Mouse (Mus musculus) bone marrow, adult 2 months (tissue): ENCODE results near the gene Matk.

Source experiments
- CTCF ChIP-seq: fragments of 200-500 bp; IDR thresholded peaks from 2 replicates; pipeline ENCODE4 v1.5.1; 2011; ENCODE audit warnings: low read length, control low read depth; ENCODE audit not compliant: control insufficient read depth, insufficient read depth
- POLR2A ChIP-seq: fragments of 200-500 bp; IDR thresholded peaks from 2 replicates; pipeline ENCODE4 v1.6.1; 2011; ENCODE audit warnings: low read depth, mild to moderate bottlenecking, control low read depth, low read length, borderline replicate concordance; ENCODE audit not compliant: control insufficient read depth

DNA sequence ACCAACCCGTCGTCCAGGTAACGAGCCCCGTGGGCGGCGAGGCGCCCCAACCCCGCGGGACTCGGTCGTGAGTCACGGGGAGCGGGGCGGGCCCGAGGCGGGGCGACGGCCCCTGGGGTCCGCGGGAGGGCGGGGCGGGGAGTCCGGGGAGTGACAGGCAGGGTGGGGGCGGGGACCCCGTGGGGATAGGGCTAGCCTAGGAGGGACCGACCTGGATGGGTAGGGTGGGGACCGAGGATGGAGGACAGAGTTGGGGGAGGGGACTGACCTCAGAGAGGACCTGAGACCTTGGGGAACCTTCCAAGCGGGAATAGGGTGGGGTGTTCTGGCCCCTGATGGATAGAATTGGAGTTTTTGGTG, 19.5 kb upstream of the Matk start:
- TF ChIP-seq CTCF (no peak), POLR2A (no peak)
